Mouse (Mus musculus) gastrocnemius, postnatal 10 days (tissue): ENCODE results near the gene Sfrp4. TPM values are rescaled to one million over a fixed set of nuclear protein-coding genes. Genes with fewer than 3 reads are reported as not detected.

Source experiments
- DNase-seq: peaks from one replicate; pipeline ENCODE4 v3.0.0; 2021; ENCODE audit warnings: mixed read lengths
- total RNA-seq, 2 experiments: library from RNA; stranded (reverse); gene quantifications; 2 replicates each; pipeline ENCODE4 v1.2.3; 2021

Sfrp4 gene
- total RNA-seq, 2 experiments from 2014 or later, result 19.9 to 40.5 TPM

DNA sequence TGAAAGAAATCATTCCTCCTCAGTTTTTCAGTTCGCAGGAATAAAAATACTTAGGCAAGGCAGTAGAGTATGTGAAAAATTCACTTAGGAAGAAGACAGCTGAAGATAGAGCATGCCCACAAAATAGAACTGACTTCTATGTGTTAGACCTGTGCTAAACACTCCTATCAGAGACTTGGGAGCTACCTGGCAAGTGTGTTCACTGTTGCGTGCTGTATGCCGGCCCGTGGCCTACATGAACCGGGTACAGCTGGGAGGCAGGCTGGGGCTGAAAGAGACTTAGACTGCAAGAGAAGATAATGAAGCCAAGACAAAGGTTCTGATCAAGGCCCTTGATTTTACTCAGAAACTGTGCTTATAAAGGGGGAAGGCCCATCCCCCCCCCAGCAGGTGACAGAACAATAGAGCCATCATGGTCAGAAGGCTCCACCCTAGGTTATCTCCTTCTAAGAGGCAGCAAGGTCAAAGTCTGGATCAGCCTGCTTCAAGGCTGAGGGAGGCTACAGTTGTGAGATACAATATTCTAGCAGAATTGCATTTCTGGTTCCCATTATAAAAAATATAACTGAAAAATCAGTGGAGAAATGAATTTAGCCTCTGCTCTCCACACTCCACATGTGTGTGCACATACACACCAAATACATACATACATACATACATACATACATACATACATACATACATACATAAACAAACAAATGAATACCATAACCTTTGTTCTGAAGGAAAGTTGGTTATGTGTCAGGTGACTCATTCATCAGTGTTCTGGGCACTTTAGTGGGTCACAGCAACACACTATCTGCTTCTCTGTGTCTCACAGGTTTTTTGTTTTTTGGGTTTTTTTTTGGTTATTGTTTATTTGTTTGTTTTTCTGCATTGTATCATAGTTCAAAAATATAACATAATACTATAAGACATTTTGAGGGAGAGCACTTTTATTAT is 8.1 kb downstream of the Sfrp4 start:
- DNase-seq, result no peak

DNA sequence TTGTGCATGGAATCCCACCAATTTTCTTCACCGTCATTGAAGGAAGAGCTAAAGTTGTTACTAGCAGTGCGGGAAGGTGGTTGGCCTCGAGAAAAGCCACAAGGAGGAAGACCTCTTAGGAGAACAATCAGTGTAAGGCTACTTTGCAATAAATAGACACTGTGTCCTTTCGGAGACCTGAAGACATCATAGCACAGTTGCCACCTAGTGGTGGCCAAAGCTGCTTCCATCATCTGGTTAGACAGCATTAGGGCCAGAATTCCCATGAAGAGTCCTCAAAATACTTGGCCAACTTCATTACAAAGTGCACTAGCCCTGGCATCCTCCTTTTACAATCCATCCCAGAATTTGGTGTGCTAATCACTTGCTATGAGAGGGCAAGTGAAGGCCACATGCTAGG is 13.2 kb downstream of the Sfrp4 start:
- no peak for DNase-seq

DNA sequence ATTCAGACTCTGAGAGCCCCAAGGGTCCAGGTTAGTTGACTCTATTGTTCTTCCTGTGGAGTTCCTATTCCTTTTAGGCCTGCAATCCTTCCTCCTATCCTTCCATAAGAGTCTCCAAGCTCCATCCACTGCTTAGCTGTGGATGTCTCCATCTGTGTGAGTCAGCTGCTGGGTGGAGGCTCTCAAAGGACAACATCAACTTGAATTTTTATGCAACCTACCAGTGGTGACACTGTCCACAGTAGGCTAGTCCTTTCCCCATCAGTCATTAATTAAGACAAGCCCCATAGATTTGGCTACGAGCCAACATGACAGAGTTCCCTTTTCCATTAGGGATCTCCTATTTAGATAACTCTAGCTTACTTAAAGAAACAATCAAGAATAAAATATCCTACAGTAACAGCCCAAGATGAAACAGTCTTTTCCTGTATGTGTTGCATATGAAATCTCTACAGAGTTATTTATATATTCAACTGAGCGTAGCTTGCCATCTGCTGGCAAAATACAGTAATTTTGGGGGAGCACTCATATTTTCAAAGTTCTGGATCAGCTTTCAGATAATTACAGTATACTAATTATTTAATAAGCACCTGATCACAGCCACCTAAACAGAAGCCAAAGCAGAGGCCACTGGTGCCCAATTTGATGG is 17.4 kb downstream of the Sfrp4 start:
- DNase-seq, result no peak

DNA sequence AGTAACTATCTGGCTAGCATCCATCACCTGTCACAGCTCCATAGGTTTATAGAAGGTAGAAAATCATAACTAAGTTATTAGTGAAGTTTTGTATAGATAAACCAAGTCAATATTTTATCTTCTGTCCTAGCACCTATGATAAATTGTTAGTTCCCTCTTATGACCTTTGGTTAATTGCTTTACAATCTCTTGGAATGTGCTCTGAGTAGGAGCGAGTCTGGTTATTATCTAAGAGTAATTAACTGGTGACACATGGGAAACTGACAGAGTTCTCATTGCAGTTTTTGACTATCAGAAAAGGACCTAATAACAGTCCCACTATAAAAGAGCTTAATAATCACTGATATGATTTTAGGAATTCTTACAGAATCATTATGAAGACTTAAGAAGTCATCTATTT is 20.6 kb downstream of the Sfrp4 start:
- no peak for DNase-seq

DNA sequence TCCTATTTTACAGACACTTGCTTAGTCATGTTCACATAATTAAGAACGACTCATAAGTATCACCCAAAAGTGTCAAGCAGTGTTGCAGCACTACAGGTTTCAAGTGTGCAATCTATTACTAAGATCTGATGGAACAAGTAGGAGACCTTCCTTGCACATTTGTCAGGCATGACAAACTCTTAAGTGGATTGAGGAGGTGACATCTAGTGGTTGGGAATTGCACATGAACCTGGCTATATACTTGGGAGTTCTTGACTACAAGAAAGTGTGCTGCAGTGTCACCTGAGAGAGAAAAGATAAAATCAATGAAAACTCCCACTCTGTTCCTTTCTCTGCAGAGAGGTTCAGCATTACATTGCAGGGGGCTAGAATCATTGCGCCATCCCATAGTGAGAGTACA is 21.3 kb downstream of the Sfrp4 start:
- no peak for DNase-seq

DNA sequence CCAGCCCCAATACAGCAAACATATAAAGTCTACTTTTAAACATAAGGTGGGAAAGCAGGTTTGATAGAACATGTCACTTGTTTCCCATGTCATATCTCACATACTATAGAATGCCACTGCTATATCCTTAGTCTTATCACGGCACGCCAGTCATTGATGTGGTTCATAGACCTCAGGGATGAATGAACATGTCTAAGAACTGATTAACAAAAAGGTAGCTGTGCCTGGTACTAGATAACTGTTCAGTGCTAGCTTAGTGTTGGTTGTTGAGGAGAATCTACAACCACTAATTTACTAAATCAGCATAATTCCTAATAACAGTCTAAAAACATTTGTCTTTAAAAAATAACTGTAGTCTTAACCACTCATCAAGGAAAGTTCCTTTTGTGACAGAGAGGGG is 26.9 kb downstream of the Sfrp4 start:
- no peak for DNase-seq

DNA sequence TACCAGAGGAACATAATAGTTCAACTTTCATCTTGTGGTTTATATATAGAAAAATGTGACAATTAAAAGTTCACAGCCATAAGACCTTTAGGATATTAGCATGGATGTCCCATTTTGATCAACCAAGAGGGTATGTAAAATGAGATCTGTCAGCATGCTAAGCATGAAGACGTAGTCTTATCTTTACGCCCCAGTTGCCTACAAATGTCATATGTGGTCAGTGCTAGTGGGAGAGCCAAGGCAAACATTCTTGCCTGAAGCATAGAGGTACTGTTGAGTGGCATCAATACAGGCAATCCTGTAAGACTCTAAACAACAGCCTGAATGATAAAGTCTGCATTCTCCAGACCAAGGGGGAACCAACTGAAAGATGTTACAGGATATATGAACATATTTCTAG is 29.5 kb downstream of the Sfrp4 start:
- DNase-seq, result no peak

DNA sequence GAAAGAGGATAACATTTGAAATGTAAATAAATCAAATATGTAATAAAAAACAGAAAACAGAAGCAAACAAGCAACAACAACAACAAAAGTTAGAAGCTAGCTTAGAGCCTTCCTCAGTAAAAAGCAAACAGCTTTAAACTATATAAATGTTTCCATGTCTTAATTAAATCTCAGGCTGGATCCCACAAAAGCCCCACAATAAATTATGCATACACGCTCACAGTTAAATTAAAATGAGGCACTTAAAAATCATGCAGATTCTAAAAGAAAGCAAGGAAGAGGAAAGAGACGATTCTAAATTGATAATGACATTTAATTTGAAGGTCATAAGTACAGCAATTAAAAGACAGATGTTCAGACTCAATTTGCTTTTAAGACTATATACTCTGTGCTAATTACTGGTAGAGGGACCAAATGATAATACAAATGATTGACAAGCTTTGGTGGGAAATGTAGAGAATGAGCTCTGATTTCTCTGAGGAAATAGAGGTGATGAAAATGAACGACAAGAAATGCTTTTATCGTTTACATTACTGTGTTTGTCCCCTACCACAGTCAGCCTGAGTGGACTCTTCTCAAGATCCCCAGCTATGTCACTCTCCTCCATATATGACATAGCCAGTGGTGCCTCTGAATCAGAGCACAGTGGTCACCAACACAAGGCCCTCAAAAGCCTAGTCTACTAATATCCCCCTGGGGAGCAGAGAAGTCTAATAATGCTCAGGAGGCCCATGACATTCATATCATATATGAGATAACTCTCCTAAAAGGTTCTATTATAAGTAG is 45.6 kb downstream of the Sfrp4 start:
- DNase-seq, result no peak

DNA sequence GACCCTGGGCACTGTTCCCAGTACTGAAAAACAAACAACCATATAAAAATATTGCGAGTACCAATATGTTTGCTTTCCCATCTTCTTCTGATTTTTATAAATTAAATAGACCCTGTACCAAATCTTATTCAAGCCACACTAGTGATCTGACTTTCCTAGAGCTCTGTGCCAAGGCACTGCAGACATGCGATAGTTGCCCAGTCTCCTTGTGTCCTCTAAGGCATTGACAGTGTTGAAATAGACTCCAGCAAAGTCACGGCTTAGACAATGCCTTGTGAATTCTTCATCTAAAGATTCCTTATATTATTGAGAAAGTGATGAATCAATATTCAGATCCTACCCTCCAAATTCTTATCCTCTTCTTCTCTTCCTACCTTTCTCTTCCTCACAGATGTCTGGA is 51.1 kb downstream of the Sfrp4 start:
- DNase-seq, result no peak

DNA sequence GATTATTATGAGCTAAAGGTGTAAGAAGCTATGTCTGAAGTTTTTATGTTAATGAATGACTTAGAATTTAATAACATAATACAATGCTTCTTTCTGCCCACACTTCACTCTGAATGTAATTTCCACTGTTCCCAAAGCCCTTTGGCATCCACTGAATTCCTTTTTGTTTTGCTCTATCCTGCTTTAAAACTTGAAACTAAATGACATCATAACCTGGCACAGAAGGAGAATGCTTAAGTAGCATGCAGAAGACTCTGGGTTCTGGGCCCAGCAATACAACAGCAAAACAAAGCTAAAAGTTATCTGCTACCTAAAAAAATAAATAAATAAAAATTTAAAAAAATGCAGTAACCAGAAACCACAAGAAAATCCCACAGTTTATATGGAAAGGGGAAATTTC is 51.7 kb downstream of the Sfrp4 start:
- no peak for DNase-seq

Other genes with a start within 250 kb of the Sfrp4 start
- 10 to 100 TPM; 11.8 to 15.2 TPM for gene Stard3nl, start 227.3 kb upstream of the Sfrp4 start, total RNA-seq
- 10 to 100 TPM; 54.0 to 55.1 TPM for gene Epdr1, start 3.2 kb upstream of the Sfrp4 start, total RNA-seq
- not detected for gene Nme8, start 74.7 kb downstream of the Sfrp4 start, total RNA-seq
- under 1 TPM in 1 of 2 experiments, not detected in 1; 0.14 TPM for gene Gpr141, start 201.2 kb downstream of the Sfrp4 start, total RNA-seq